Mouse (Mus musculus) small intestine, adult 2 months (tissue): ENCODE measurements around the gene Rpl9.
A peak's percentile ranks its signal among the peaks of the same experiment; 100 is the strongest.

ENCODE experiments used
- CTCF ChIP-seq: fragments of 200-500 bp; IDR thresholded peaks from 2 replicates; pipeline ENCODE4 v1.5.1; 2012; ENCODE audit warnings: low read depth, mild to moderate bottlenecking, control low read depth, inconsistent platforms, low read length, moderate library complexity, mixed read lengths; ENCODE audit not compliant: insufficient replicate concordance, insufficient read length; ENCODE audit errors: extremely low read depth
- POLR2A ChIP-seq: fragments of 200-500 bp; IDR thresholded peaks from 2 replicates; pipeline ENCODE4 v1.6.1; 2012; ENCODE audit warnings: low read depth, mild to moderate bottlenecking, control low read depth, inconsistent platforms, low read length, moderate library complexity

GRCm38 (mm10) chr5:65435363-65435805, 44.1 kb upstream of the Rpl9 start:
- TF ChIP-seq POLR2A (peak; percentile 94), CTCF (no peak)
